Mouse (Mus musculus) spleen, adult 2 months (tissue): ENCODE results near the gene Clec2l. TPM values are rescaled to one million over a fixed set of nuclear protein-coding genes. Genes with fewer than 3 reads are reported as not detected.
"Not testable (repeated sequence)": the region's sequence is repeated elsewhere in the genome, so short reads cannot be mapped to it uniquely, and the experiment has no call there.

Experiments used
- DNase-seq, 2 experiments: peaks; one replicate each; pipeline versions ENCODE4 v3.0.0 to v3.0.0-alpha.2; 2012 to 2021; ENCODE audit warnings: low spot score in 2 of 2, low read depth in 1 of 2
- H3K27ac ChIP-seq: fragments of 200-500 bp; 2 replicates; pipeline ENCODE4 v1.5.1; 2012; ENCODE audit warnings: low read length, inconsistent platforms; ENCODE audit not compliant: insufficient read depth
- H3K27me3 ChIP-seq: fragments of 200-500 bp; 2 replicates; pipeline ENCODE4 v1.6.1; 2012; ENCODE audit warnings: mild to moderate bottlenecking, moderate library complexity, low read length, inconsistent platforms; ENCODE audit not compliant: control insufficient read depth, insufficient read depth
- H3K36me3 ChIP-seq: fragments of 200-500 bp; 2 replicates; pipeline ENCODE4 v1.6.1; 2012; ENCODE audit warnings: mild to moderate bottlenecking, low read length, inconsistent platforms; ENCODE audit not compliant: control insufficient read depth, insufficient read depth
- H3K4me1 ChIP-seq: fragments of 200-500 bp; 2 replicates; pipeline ENCODE4 v1.6.1; 2011; ENCODE audit warnings: inconsistent platforms; ENCODE audit not compliant: control insufficient read depth, insufficient read depth, insufficient read length
- H3K4me3 ChIP-seq: fragments of 200-500 bp; 2 replicates; pipeline ENCODE4 v1.5.1; 2011; ENCODE audit warnings: mild to moderate bottlenecking, inconsistent platforms; ENCODE audit not compliant: insufficient read depth, insufficient read length; ENCODE audit errors: extremely low read depth
- CTCF ChIP-seq: fragments of 200-500 bp; IDR thresholded peaks from 2 replicates; pipeline ENCODE4 v1.5.1; 2011; ENCODE audit warnings: mild to moderate bottlenecking, inconsistent platforms; ENCODE audit not compliant: insufficient read depth, insufficient read length, insufficient replicate concordance; ENCODE audit errors: extremely low read depth
- POLR2A ChIP-seq: fragments of 200-500 bp; IDR thresholded peaks from 2 replicates; pipeline ENCODE4 v1.6.1; 2011; ENCODE audit warnings: low read depth, low read length, inconsistent platforms
- WGBS: fragments of 180-500 bp; shearing (Covaris S2); methylation state at CpG from one replicate; pipeline ENCODE4 v1.1.7; 2018; 5-methylcytosine and 5-hydroxymethylcytosine counted together
- polyA plus RNA-seq: library from polyadenylated mRNA; depleted of rRNA; stranded (reverse); fragments of >200 nt; gene quantifications from 2 replicates; pipeline ENCODE4 v1.2.3, GENCODE M21; 2012

The Clec2l gene
- polyA plus RNA-seq, 1 experiment: 2.0 TPM

- 61% methylated on average over 6 of the region's 6 CpGs for WGBS
- Histone ChIP-seq H3K4me3 (no peak overlapping the region), H3K27me3 (no peaks in the 10 kb centered on the region), H3K27ac (no peak overlapping the region), H3K36me3 (no peaks in the 10 kb centered on the region), H3K4me1 (no peaks in the 10 kb centered on the region)
- TF ChIP-seq CTCF (no peak), POLR2A (no peak)
- DNase-seq: peak in 1 of 2 experiments; percentile 5
Measured at GRCm38 (mm10) chr6:38669580-38669979, 6.7 kb downstream of the Clec2l start.

- not testable (repeated sequence) for H3K27ac ChIP-seq, DNase-seq, H3K4me3 ChIP-seq, H3K36me3 ChIP-seq, H3K4me1 ChIP-seq, H3K27me3 ChIP-seq
- WGBS: 74% methylated on average over 1 of the region's 1 CpGs
Measured at GRCm38 (mm10) chr6:38670488-38670887, 7.6 kb downstream of the Clec2l start.

GRCm38 (mm10) chr6:38671270-38671669 is 8.4 kb downstream of the Clec2l start:
- Histone ChIP-seq H3K4me1 (no peaks in the 10 kb centered on the region), H3K27me3 (no peaks in the 10 kb centered on the region), H3K4me3 (no peak overlapping the region), H3K27ac (no peak overlapping the region), H3K36me3 (no peaks in the 10 kb centered on the region)
- 89% methylated on average over 7 of the region's 7 CpGs for WGBS
- DNase-seq: no peak
- no peak for TF ChIP-seq POLR2A

GRCm38 (mm10) chr6:38672011-38672410 is 9.1 kb downstream of the Clec2l start:
- no peaks in the 10 kb centered on the region for H3K27me3 ChIP-seq
- 79% methylated on average over 3 of the region's 3 CpGs for WGBS
- no peaks in the 10 kb centered on the region for H3K4me1 ChIP-seq
- no peak for TF ChIP-seq CTCF
- no peak for TF ChIP-seq POLR2A
- DNase-seq: no peak
- H3K36me3 ChIP-seq: no peaks in the 10 kb centered on the region
- H3K4me3 ChIP-seq: no peak overlapping the region
- no peak overlapping the region for H3K27ac ChIP-seq

- Histone ChIP-seq H3K4me3 (no peak overlapping the region), H3K36me3 (no peaks in the 10 kb centered on the region), H3K4me1 (no peaks in the 10 kb centered on the region), H3K27me3 (no peaks in the 10 kb centered on the region), H3K27ac (no peak overlapping the region)
- no peak for DNase-seq
- TF ChIP-seq POLR2A: no peak
- TF ChIP-seq CTCF: no peak
- WGBS: 72% methylated on average over 6 of the region's 6 CpGs
Measured at GRCm38 (mm10) chr6:38676217-38676616, 13.3 kb downstream of the Clec2l start.

GRCm38 (mm10) chr6:38676723-38677122 is 13.9 kb downstream of the Clec2l start:
- H3K27me3 ChIP-seq: no peaks in the 10 kb centered on the region
- no peak overlapping the region for H3K27ac ChIP-seq
- no peak for DNase-seq
- H3K4me3 ChIP-seq: no peak overlapping the region
- H3K4me1 ChIP-seq: no peaks in the 10 kb centered on the region
- TF ChIP-seq POLR2A: no peak
- TF ChIP-seq CTCF: no peak
- WGBS: 73% methylated on average over 14 of the region's 14 CpGs
- H3K36me3 ChIP-seq: no peaks in the 10 kb centered on the region

- 77% methylated on average over 9 of the region's 9 CpGs for WGBS
- Histone ChIP-seq H3K27ac (no peak overlapping the region), H3K4me1 (no peaks in the 10 kb centered on the region), H3K36me3 (no peaks in the 10 kb centered on the region), H3K4me3 (no peak overlapping the region), H3K27me3 (no peaks in the 10 kb centered on the region)
- no peak for DNase-seq
- TF ChIP-seq POLR2A (no peak), CTCF (no peak)
Measured at GRCm38 (mm10) chr6:38677629-38678028, 14.8 kb downstream of the Clec2l start.

GRCm38 (mm10) chr6:38682532-38682931 is 19.7 kb downstream of the Clec2l start:
- no peak overlapping the region for H3K27ac ChIP-seq

More at GRCm38 (mm10) chr6:38682532-38682931, 19.7 kb downstream of the Clec2l start:
- DNase-seq: no peak
- TF ChIP-seq POLR2A (no peak), CTCF (no peak)
- Histone ChIP-seq H3K4me1 (no peaks in the 10 kb centered on the region), H3K27me3 (no peaks in the 10 kb centered on the region), H3K4me3 (no peak overlapping the region), H3K36me3 (no peaks in the 10 kb centered on the region)
- 84% methylated on average over 2 of the region's 2 CpGs for WGBS
